Mouse (Mus musculus): ENCODE results near the gene Mrc2.

DNA sequence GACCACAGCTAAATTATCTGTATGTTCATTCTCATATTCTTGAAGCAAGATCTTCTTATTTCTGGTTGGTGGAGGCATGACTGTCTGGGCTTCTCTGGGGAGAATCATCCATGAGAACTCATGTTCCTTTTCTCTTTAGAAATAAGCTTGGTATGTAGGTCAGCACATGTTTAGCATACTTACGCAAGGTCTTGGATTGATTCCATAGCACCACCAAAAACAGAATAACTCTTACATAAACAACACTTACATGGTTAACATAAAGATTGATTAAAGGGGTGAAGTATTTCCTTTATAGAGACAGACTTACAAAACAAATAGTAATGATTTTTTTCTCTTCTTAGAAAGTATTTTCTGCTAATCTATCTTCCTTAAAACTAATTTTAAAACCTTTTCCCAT lies 46.1 kb upstream of the Mrc2 start:
- TF ChIP-seq CTCF (IDR thresholded peaks at IDR 0.05; ENCODE audit: control insufficient read depth, insufficient read depth, insufficient replicate concordance, low read depth, low read length) (no peak), POLR2A (IDR thresholded peaks at IDR 0.05; ENCODE audit: control insufficient read depth, low read depth, low read length) (no peak)

All from testis, adult 2 months (tissue).